Mouse (Mus musculus) stomach, embryonic 16.5 days (tissue): ENCODE measurements at regions not wholly inside any gene's neighbourhood (a gene's known extent, or its start where the extent isn't known, plus 50 kb on each side); places are given as distances from the start of the nearest gene placed in this dataset.
"Not testable (repeated sequence)": the region's sequence is repeated elsewhere in the genome, so short reads cannot be mapped to it uniquely, and the experiment has no call there.

ENCODE experiments used
- ATAC-seq: fragments of 200-750 bp; cut with Nextera tagmentation; 2 replicates; pipeline ENCODE4 v1.8.0; 2017; ENCODE audit warnings: moderate number of reproducible peaks, moderate TSS enrichment; ENCODE audit not compliant: insufficient read depth, low FRiP score
- H3K27ac ChIP-seq: fragments of 300-500 bp; sonication (generic); 2 replicates; pipeline ENCODE4 v1.5.1; 2014; ENCODE audit warnings: low read length
- H3K27me3 ChIP-seq: fragments of 300-500 bp; sonication (generic); 2 replicates; pipeline ENCODE4 v1.6.1; 2014; ENCODE audit warnings: low read length, control low read depth, mixed read lengths; ENCODE audit not compliant: control insufficient read depth, insufficient read depth
- H3K36me3 ChIP-seq: fragments of 300-500 bp; sonication (generic); 2 replicates; pipeline ENCODE4 v1.6.1; 2014; ENCODE audit warnings: low read length; ENCODE audit not compliant: control insufficient read depth, insufficient read depth
- H3K4me1 ChIP-seq: fragments of 300-500 bp; sonication (generic); 2 replicates; pipeline ENCODE4 v1.6.1; 2014; ENCODE audit warnings: low read length, control low read depth, mixed read lengths; ENCODE audit not compliant: control insufficient read depth, insufficient read depth
- H3K4me2 ChIP-seq: fragments of 300-500 bp; sonication (generic); 2 replicates; pipeline ENCODE4 v1.6.1; 2014; ENCODE audit warnings: low read depth, low read length, mixed read lengths
- H3K4me3 ChIP-seq: fragments of 300-500 bp; sonication (generic); replicated peaks from 2 replicates; pipeline ENCODE4 v1.5.1; 2014; ENCODE audit warnings: mild to moderate bottlenecking, low read length
- H3K9ac ChIP-seq: fragments of 300-500 bp; sonication (generic); 2 replicates; pipeline ENCODE4 v1.6.1; 2014; ENCODE audit warnings: low read length
- H3K9me3 ChIP-seq: fragments of 300-500 bp; sonication (generic); replicated peaks from 2 replicates; pipeline ENCODE4 v1.6.1; 2016; ENCODE audit warnings: low read length, control low read depth; ENCODE audit not compliant: control insufficient read depth
- WGBS: fragments of 180-500 bp; shearing (Covaris S2); extraction: QIAGEN DNeasy Blood & Tissue Kit; methylation state at CpG from one replicate; pipeline ENCODE4 v1.1.7; 2014; 5-methylcytosine and 5-hydroxymethylcytosine counted together

DNA sequence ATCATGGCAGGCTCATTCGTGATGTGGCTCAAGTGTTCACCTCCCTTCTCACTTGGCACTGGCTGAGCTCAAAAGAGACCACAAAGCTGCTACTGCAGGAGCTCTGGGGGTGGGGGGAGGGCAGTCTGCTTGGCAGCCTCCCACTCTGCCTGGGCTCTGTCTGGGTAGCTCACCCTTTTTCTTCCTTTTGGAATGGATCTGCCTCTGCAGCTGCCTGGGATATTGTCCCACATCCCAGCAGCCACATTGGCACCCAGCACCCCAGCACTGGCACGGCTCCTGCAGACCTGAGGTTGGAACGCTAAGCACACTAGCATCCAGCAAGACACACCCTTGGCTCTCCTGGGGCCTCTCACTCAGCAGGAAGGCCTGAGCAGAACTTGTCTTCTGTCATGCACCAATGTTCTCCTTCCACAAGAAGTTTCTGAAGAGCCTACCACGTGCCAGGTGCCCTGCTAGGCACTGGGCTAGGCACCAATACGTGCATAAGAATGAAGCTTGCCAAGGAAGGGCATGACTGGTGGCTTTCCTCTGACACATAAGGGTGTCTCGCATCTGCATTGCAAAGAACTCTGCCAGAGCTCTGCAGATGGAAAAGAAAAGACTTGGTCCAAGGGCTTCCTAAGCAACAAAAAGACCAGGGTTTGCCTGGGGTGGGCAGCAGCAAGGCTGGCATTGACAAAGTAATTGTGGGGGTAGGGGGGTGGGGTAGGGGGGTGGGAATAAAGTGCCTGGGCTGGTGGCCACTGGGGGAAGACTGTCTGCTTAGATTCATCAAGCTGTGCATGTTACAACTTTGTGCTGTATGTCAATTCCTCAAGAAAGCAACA is 112.1 kb upstream of the Sipa1l1 start:
- not testable (repeated sequence) for H3K9ac ChIP-seq, H3K4me3 ChIP-seq, H3K36me3 ChIP-seq, H3K27me3 ChIP-seq, H3K4me2 ChIP-seq, H3K9me3 ChIP-seq, H3K4me1 ChIP-seq, H3K27ac ChIP-seq
- ATAC-seq, result peak; percentile 33; the same call in 1 of the 2 replicates
- no CpG with 5 or more reads among the region's 6 CpGs for WGBS

DNA sequence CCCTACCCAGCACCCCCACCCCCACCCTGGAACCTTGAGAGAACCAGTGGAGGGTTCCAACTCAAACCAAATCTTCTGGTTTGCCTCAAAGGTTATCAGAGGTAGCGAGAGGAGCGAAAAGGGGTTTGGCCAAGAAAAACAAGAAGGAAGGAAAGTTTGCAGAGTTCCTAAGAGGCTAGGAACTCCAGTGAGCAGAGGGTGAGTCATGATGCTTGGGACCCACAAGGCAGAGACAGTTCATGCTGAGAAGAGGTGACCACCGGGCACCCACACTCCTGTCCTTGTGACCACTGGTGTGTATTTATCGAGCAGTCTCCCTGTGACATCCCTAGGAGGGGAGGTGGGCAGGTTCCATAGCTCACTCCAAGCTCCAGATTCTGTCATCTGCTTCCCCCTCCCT is 104.1 kb upstream of the Sipa1l1 start:
- H3K27ac ChIP-seq, result no peak overlapping the region
- no peaks in the 10 kb centered on the region for H3K27me3 ChIP-seq
- 82% methylated on average over 4 of the region's 4 CpGs for WGBS
- no peak overlapping the region for H3K9ac ChIP-seq
- ATAC-seq, result no peak
- no peak overlapping the region for H3K4me2 ChIP-seq
- H3K4me1 ChIP-seq, result no peaks in the 10 kb centered on the region
- H3K4me3 ChIP-seq, result no peak overlapping the region
- H3K36me3 ChIP-seq, result no peaks in the 10 kb centered on the region
- H3K9me3 ChIP-seq, result peaks cover 4% of the 10 kb centered on the region; the same call in 1 of the 2 replicates

DNA sequence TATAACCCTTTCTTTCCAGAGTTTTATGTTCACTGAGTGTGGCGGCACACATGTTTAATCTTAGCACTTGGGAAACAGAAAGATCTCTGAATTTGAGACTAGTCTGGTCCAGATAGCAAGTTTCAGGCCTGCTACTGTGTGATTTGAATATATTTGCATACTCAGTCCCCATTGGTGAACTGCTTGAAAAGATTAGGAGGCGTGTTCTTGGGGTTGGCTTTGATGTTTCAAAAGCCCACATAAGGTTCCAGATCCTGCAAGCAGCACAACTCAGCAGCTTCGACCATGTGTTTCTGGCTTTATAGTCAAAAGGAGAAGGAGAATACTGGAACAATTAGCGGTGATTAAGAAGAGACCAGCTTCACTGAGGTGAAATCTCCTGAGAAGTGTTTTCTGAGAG is 102.3 kb upstream of the Sipa1l1 start:
- no peak overlapping the region for H3K4me2 ChIP-seq
- H3K9ac ChIP-seq, result no peak overlapping the region
- H3K4me1 ChIP-seq, result no peaks in the 10 kb centered on the region
- H3K36me3 ChIP-seq, result no peaks in the 10 kb centered on the region
- WGBS, result 35% methylated on average over 4 of the region's 4 CpGs
- no peak overlapping the region for H3K27ac ChIP-seq
- ATAC-seq, result no peak
- H3K4me3 ChIP-seq, result no peak overlapping the region
- peaks cover 4% of the 10 kb centered on the region; the same call in 1 of the 2 replicates for H3K9me3 ChIP-seq
- H3K27me3 ChIP-seq, result no peaks in the 10 kb centered on the region

DNA sequence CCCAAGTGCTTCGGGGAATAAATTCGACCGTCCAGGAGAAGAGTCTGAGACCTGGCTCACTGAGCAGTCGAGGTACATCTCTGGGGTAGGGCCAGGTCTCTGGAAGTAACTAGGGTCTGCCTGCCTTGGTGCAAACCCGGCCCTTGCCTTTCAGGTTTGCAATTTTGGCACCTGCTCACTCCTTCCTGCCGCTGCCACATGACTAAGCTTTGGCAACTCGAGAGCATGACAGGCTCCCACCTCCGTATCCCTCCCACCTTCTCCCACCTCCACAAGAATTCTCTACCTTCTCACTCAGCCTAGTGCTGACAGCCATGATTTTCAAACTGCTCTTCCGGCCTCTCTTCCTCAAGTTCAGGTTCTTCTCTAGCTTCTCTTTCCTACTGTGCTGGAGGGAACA is 99.5 kb upstream of the Sipa1l1 start:
- Histone ChIP-seq H3K9ac (no peak overlapping the region), H3K9me3 (peaks cover 4% of the 10 kb centered on the region; the same call in 1 of the 2 replicates), H3K4me2 (no peak overlapping the region), H3K4me3 (no peak overlapping the region), H3K36me3 (no peaks in the 10 kb centered on the region), H3K4me1 (no peaks in the 10 kb centered on the region), H3K27me3 (no peaks in the 10 kb centered on the region), H3K27ac (no peak overlapping the region)
- 82% methylated on average over 9 of the region's 9 CpGs for WGBS
- no peak for ATAC-seq

DNA sequence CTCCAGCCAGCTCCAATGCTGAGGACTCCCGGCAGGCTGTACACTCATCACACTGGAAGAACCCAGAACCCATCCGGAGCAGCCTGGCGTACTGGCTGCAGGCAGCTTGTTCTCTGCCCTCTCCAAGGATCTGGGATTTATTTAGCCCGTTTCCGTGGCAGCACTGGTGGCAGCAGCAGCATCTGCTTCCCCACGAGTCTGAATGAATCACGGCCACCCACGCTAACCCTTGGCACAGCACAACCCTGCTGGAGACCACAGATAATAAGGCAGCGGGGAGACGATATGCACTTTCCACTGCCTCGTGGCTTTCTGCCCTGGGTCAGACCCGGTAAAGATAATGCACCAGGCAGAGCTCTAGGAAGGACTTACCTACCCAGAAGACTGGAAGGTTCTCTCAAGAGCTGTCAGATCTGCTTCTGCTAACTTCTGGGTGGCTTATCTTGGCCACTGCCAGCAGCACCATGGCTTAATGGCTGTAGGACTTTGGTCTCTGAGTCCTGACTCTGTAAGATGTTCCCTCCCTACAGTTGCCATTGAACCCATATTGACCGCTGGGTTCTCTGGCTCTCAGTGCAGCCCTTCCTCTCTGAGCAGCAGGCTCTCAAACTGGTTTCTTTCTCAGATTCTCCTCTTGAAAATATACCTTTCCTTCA is 96.2 kb upstream of the Sipa1l1 start:
- WGBS, result 63% methylated on average over 13 of the region's 13 CpGs
- peaks cover 4% of the 10 kb centered on the region; the same call in 1 of the 2 replicates for H3K4me1 ChIP-seq
- no peak for ATAC-seq
- H3K36me3 ChIP-seq, result no peaks in the 10 kb centered on the region
- no peaks in the 10 kb centered on the region for H3K27me3 ChIP-seq
- H3K4me3 ChIP-seq, result no peak overlapping the region
- H3K27ac ChIP-seq, result no peak overlapping the region
- peaks cover 4% of the 10 kb centered on the region; the same call in 1 of the 2 replicates for H3K9me3 ChIP-seq
- H3K9ac ChIP-seq, result no peak overlapping the region
- no peak overlapping the region for H3K4me2 ChIP-seq

DNA sequence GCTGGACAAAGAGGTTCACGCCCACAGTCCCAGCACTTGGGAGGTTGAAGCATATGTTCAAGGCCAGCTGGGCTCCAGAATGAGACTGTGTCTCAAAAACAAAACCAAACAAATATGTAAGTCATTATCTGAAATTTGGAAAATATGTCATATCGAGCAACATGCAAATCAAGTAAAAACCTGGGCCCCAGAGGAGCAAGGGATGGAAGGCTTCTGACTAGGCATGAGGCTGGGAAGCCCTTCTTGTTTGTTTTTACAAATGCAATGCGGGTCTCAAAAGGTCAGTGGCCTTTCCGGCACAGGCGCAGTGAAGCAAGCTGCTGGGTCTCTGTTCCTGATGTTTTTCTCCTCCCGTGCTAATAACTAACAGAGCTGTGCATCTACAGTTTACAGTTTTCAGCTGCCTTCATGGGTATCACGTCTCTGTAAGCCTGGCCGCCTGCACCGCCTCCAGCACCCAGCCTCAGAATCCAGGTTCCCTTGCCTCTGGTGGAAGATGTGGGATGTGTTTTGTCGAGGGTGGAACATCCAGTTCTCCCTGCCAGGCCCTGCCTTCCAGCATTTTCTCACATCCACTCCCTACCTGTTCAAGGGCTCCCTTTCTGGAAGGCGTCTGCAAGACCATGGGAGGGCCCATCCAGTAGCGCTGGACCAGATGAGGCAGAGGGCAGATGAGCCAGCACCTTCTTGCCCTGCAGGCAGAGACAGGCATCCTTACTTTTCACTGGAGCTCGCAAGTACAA is 93.5 kb upstream of the Sipa1l1 start:
- Histone ChIP-seq H3K4me2 (no peak overlapping the region), H3K9ac (no peak overlapping the region), H3K4me1 (peaks cover 4% of the 10 kb centered on the region; the same call in 1 of the 2 replicates), H3K36me3 (no peaks in the 10 kb centered on the region), H3K4me3 (no peak overlapping the region), H3K27me3 (no peaks in the 10 kb centered on the region), H3K9me3 (no peaks in the 10 kb centered on the region), H3K27ac (peak overlapping the region; percentile 78)
- 0 out of 2 replicates have a peak, but pooled peaks have one; percentile 12 for ATAC-seq
- 46% methylated on average over 13 of the region's 13 CpGs for WGBS

DNA sequence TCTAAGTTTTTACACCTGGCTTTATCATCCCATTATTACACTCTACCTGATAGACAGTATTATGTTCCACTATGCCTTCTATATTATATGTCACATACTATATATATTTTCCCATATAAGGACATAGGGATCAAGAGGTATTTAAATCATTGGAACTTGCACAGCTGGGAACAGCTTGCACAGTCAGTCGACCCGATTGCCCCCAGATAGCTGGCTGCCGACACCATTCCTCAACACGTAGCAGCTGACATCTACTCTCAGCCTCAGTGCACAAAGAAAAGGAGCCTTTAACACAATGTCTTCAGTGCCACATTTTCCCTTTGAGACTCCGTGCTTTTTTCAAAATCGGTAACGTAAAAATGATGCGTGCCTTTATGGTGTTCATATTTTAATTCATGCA is 92.4 kb upstream of the Sipa1l1 start:
- H3K9me3 ChIP-seq, result no peaks in the 10 kb centered on the region
- no peaks in the 10 kb centered on the region for H3K36me3 ChIP-seq
- H3K9ac ChIP-seq, result no peak overlapping the region
- no peaks in the 10 kb centered on the region for H3K27me3 ChIP-seq
- H3K4me1 ChIP-seq, result peaks cover 4% of the 10 kb centered on the region; the same call in 1 of the 2 replicates
- 62% methylated on average over 8 of the region's 8 CpGs for WGBS
- no peak; the same call in 1 of the 2 replicates for ATAC-seq
- H3K4me3 ChIP-seq, result no peak overlapping the region
- H3K27ac ChIP-seq, result peak overlapping the region; percentile 78; the same call in 1 of the 2 replicates
- H3K4me2 ChIP-seq, result no peak overlapping the region

DNA sequence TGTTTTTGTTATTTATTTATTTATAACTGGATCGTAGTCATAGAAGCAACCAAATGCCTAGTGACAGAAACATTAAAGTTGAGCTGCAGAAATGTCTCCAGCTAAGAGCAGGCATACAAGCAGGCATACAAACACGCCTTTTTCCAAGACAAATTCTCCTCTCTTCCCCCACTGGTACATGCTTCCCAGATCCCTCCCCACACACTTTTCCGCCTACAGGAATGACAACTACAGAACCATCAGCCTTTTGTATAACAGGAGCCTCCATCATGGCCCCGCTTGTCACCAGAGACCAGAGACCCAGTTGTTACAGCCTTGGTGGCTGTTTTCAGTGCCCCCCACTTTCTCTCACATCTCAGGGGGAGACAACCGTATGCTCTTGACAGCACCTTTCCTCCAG is 91.2 kb upstream of the Sipa1l1 start:
- Histone ChIP-seq H3K4me2 (no peak overlapping the region), H3K9me3 (no peaks in the 10 kb centered on the region), H3K9ac (no peak overlapping the region), H3K36me3 (no peaks in the 10 kb centered on the region), H3K27ac (no peak overlapping the region), H3K27me3 (no peaks in the 10 kb centered on the region), H3K4me3 (no peak overlapping the region), H3K4me1 (peaks cover 4% of the 10 kb centered on the region; the same call in 1 of the 2 replicates)
- WGBS, result 87% methylated on average over 5 of the region's 5 CpGs
- ATAC-seq, result no peak

DNA sequence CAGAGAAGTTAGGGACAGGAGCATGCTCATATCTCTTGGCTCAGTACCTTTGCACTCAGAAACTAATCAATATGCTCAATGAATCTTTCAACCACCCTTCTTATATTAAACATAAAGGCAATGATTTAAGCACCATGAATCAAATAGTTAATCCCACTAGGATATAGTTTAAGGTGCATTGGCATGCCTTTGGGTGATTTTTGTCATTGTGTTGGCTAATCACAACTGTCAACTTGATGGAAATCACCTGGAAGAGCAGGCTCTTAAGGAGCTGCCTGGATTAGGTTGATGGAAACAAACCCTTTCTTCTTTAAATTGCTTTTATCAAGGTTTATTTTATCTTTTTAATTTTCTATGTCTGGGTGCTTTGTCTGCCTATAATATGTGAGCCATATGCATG is 90.4 kb upstream of the Sipa1l1 start:
- Histone ChIP-seq H3K9ac (no peak overlapping the region), H3K27me3 (no peaks in the 10 kb centered on the region), H3K27ac (no peak overlapping the region), H3K9me3 (no peaks in the 10 kb centered on the region), H3K4me3 (no peak overlapping the region), H3K4me2 (no peak overlapping the region), H3K4me1 (peaks cover 4% of the 10 kb centered on the region; the same call in 1 of the 2 replicates), H3K36me3 (no peaks in the 10 kb centered on the region)
- ATAC-seq, result no peak
